Mouse (Mus musculus): Measurements from ENCODE around the gene Trnp1. TPM values are rescaled to one million over a fixed set of nuclear protein-coding genes. Genes with fewer than 3 reads are reported as not detected.
A peak's percentile ranks its signal among the peaks of the same experiment; 100 is the strongest.

Trnp1 gene
- total and polyA plus RNA-seq, 2 experiments from 2014 or later: 15.2 to 52.2 TPM

DNA sequence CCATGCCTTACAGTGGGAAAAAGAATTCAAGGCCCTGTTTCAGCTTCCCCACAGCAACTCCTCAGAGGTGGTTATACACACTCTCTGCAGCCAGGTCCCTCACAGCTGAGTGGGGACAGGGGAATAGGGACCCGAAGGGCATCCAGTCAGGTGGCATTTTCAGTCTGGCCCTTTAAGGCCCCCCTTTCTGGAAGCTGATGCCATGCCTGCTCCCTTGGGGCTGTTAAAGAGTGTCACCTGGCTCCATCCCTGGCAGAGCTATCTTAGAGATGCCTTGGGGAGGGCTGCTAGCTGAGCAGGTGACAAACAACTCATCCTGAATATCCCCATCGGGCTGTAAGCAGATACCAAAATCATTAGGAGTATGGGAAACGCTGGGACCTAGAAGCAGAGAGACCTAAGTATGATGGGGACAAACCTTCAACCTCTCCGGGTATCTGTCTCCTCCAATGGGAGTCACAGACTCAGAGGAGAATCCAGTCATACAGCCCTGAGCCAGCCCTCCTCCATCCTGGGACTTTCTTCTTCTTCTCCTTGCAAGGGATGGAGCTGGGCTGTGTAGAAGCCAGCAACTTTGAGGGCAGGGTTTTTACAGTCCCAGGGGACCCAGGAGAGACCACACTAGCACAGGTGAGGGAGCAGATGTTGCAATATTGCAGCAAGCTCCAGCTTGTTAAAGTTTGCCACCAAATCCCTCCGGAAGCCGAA is 1.5 kb downstream of the Trnp1 start:
- TF ChIP-seq CTCF (IDR thresholded peaks at IDR 0.05): no peak
- Histone ChIP-seq H3K4me2 (ENCODE audit: low read depth, low read length, poor library complexity, severe bottlenecking) (peak overlapping the region; percentile 94), H3K4me3 (ENCODE audit: low read depth, low read length) (peak overlapping the region; percentile 52), H3K27ac (ENCODE audit: low read depth, low read length) (no peak overlapping the region), H3K36me3 (ENCODE audit: insufficient read depth, low read length) (no peaks in the 10 kb centered on the region), H3K9me3 (ENCODE audit: low read length) (no peaks in the 10 kb centered on the region), H3K4me1 (ENCODE audit: insufficient read depth, low read length) (0 out of 2 replicates have a peak, but pooled peaks cover 4% of the 10 kb centered on the region), H3K9ac (replicated peaks; ENCODE audit: low read length, poor library complexity, severe bottlenecking) (no peak overlapping the region), H3K27me3 (ENCODE audit: insufficient read depth, low read length) (peaks cover 45% of the 10 kb centered on the region)
- ATAC-seq (ENCODE audit: low FRiP score): peak; percentile 28; the same call in 1 of the 2 replicates
- WGBS: 26% methylated on average over 6 of the region's 6 CpGs
- DNase-seq (ENCODE audit: low spot score): no peak

GRCm38 (mm10) chr4:133495711-133496110 is 2.6 kb downstream of the Trnp1 start:
- H3K36me3 ChIP-seq (ENCODE audit: insufficient read depth, low read length): no peaks in the 10 kb centered on the region
- 0 out of 2 replicates have a peak, but pooled peaks cover 4% of the 10 kb centered on the region for H3K4me1 ChIP-seq (ENCODE audit: insufficient read depth, low read length)
- no peak overlapping the region for H3K4me3 ChIP-seq (ENCODE audit: low read depth, low read length)
- peak; percentile 20; the same call in 1 of the 2 replicates for TF ChIP-seq CTCF (IDR thresholded peaks at IDR 0.05)
- H3K4me2 ChIP-seq (ENCODE audit: low read depth, low read length, poor library complexity, severe bottlenecking): peak overlapping the region; percentile 94; the same call in 1 of the 2 replicates
- 25% methylated on average over 7 of the region's 7 CpGs for WGBS
- H3K9me3 ChIP-seq (ENCODE audit: low read length): no peaks in the 10 kb centered on the region
- ATAC-seq (ENCODE audit: low FRiP score): no peak
- H3K27me3 ChIP-seq (ENCODE audit: insufficient read depth, low read length): peaks cover 38% of the 10 kb centered on the region
- no peak overlapping the region for H3K27ac ChIP-seq (ENCODE audit: low read depth, low read length)
- DNase-seq (ENCODE audit: low spot score): no peak
- H3K9ac ChIP-seq (replicated peaks; ENCODE audit: low read length, poor library complexity, severe bottlenecking): no peak overlapping the region

DNA sequence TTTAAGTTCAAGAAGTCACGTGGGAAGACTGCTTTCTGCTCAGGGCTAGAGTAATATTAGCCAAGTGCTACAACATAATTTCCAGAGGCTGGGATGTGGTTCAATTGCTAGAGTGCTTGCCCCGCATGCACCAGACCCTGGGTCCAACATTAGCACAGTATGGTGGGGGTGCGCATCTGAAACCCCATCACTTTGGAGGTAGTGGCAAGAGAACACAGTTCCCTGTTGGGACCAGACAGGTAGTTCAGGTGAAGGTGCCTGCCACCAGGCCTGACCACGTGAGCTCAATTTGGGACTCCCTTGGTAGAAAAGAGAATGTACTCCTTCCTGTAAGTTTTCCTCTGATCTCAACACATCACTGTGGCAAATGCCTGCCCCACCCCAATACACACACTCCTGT is 3.5 kb downstream of the Trnp1 start:
- Histone ChIP-seq H3K36me3 (ENCODE audit: insufficient read depth, low read length) (no peaks in the 10 kb centered on the region), H3K27ac (ENCODE audit: low read depth, low read length) (no peak overlapping the region), H3K4me1 (ENCODE audit: insufficient read depth, low read length) (0 out of 2 replicates have a peak, but pooled peaks cover 4% of the 10 kb centered on the region), H3K4me3 (ENCODE audit: low read depth, low read length) (no peak overlapping the region), H3K27me3 (ENCODE audit: insufficient read depth, low read length) (peaks cover 29% of the 10 kb centered on the region), H3K9ac (replicated peaks; ENCODE audit: low read length, poor library complexity, severe bottlenecking) (no peak overlapping the region), H3K4me2 (ENCODE audit: low read depth, low read length, poor library complexity, severe bottlenecking) (no peak overlapping the region), H3K9me3 (ENCODE audit: low read length) (no peaks in the 10 kb centered on the region)
- ATAC-seq (ENCODE audit: low FRiP score) (no peak), DNase-seq (ENCODE audit: low spot score) (no peak)
- no peak for TF ChIP-seq CTCF (IDR thresholded peaks at IDR 0.05)
- 68% methylated on average over 4 of the region's 4 CpGs for WGBS

DNA sequence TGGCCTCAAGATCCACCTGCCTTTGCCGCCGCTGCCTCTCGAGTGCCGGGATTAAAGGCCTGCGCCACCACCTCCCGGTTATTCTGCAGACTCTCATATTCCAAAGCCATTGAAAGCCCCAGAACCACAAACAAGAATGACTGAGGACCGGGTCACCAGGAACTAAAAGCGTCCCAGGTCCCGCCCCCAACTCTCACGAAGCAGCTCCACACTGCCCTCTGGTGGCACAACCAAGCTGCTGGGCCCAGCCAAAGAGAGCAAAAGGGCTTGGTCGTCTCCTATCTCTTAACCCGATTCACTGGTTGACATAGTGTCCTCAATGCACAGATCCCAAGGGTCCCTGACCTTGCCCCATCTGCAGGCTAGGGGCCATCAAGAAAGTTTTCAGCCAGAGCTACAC is 3.9 kb downstream of the Trnp1 start:
- H3K27ac ChIP-seq (ENCODE audit: low read depth, low read length): no peak overlapping the region
- H3K27me3 ChIP-seq (ENCODE audit: insufficient read depth, low read length): peaks cover 25% of the 10 kb centered on the region
- peak overlapping the region; percentile 24; the same call in 1 of the 2 replicates for H3K9ac ChIP-seq (replicated peaks; ENCODE audit: low read length, poor library complexity, severe bottlenecking)
- DNase-seq (ENCODE audit: low spot score): peak; percentile 77
- no peaks in the 10 kb centered on the region for H3K9me3 ChIP-seq (ENCODE audit: low read length)
- peak overlapping the region; percentile 43 for H3K4me2 ChIP-seq (ENCODE audit: low read depth, low read length, poor library complexity, severe bottlenecking)
- no peak for ATAC-seq (ENCODE audit: low FRiP score)
- H3K36me3 ChIP-seq (ENCODE audit: insufficient read depth, low read length): no peaks in the 10 kb centered on the region
- WGBS: 2% methylated on average over 12 of the region's 12 CpGs
- peak overlapping the region; percentile 25; the same call in 1 of the 2 replicates for H3K4me3 ChIP-seq (ENCODE audit: low read depth, low read length)
- 0 out of 2 replicates have a peak, but pooled peaks cover 4% of the 10 kb centered on the region for H3K4me1 ChIP-seq (ENCODE audit: insufficient read depth, low read length)
- peak; percentile 88 for TF ChIP-seq CTCF (IDR thresholded peaks at IDR 0.05)

DNA sequence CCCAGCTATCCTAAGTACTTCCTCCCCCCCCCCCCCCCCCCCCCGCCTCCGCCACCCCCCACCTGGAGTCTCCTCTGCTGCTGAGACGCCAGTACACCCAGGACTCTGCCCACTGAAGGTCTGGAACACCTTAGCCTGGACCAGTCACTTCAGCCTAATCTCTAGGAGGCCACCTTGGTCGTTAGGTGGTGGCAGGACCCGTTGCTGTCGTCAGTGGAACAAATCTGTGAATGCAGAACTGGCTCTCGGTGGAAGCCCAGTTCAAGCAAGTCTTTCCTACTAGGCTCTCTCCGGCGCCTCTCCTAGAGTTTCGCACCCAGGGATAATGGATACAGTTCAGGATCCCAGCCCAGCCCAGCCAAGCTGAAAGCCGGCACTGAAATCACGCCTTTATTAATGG is 4.5 kb downstream of the Trnp1 start:
- peak overlapping the region; percentile 25; the same call in 1 of the 2 replicates for H3K4me3 ChIP-seq (ENCODE audit: low read depth, low read length)
- WGBS: 24% methylated on average over 9 of the region's 12 CpGs
- no peak for DNase-seq (ENCODE audit: low spot score)

GRCm38 (mm10) chr4:133491800-133492199 is 6.5 kb downstream of the Trnp1 start:
- no peak for TF ChIP-seq CTCF (IDR thresholded peaks at IDR 0.05)
- DNase-seq (ENCODE audit: low spot score) (no peak), ATAC-seq (ENCODE audit: low FRiP score) (no peak)
- H3K9ac ChIP-seq (replicated peaks; ENCODE audit: low read length, poor library complexity, severe bottlenecking): no peak overlapping the region
- H3K27ac ChIP-seq (ENCODE audit: low read depth, low read length): no peak overlapping the region
- peaks cover 10% of the 10 kb centered on the region for H3K27me3 ChIP-seq (ENCODE audit: insufficient read depth, low read length)
- no peaks in the 10 kb centered on the region for H3K36me3 ChIP-seq (ENCODE audit: insufficient read depth, low read length)
- H3K4me3 ChIP-seq (ENCODE audit: low read depth, low read length): no peak overlapping the region
- H3K4me2 ChIP-seq (ENCODE audit: low read depth, low read length, poor library complexity, severe bottlenecking): no peak overlapping the region
- no peaks in the 10 kb centered on the region for H3K9me3 ChIP-seq (ENCODE audit: low read length)
- H3K4me1 ChIP-seq (ENCODE audit: insufficient read depth, low read length): 0 out of 2 replicates have a peak, but pooled peaks cover 4% of the 10 kb centered on the region
- 45% methylated on average over 10 of the region's 10 CpGs for WGBS

More for the DNA sequence above, 4.5 kb downstream of the Trnp1 start:
- Histone ChIP-seq H3K9me3 (ENCODE audit: low read length) (no peaks in the 10 kb centered on the region), H3K27ac (ENCODE audit: low read depth, low read length) (no peak overlapping the region), H3K4me1 (ENCODE audit: insufficient read depth, low read length) (0 out of 2 replicates have a peak, but pooled peaks cover 4% of the 10 kb centered on the region), H3K4me2 (ENCODE audit: low read depth, low read length, poor library complexity, severe bottlenecking) (peak overlapping the region; percentile 43), H3K36me3 (ENCODE audit: insufficient read depth, low read length) (no peaks in the 10 kb centered on the region), H3K9ac (replicated peaks; ENCODE audit: low read length, poor library complexity, severe bottlenecking) (peak overlapping the region; percentile 24; the same call in 1 of the 2 replicates), H3K27me3 (ENCODE audit: insufficient read depth, low read length) (peaks cover 19% of the 10 kb centered on the region)
- TF ChIP-seq CTCF (IDR thresholded peaks at IDR 0.05): no peak
- ATAC-seq (ENCODE audit: low FRiP score): no peak
